Mouse (Mus musculus): ENCODE results near the gene Srebf2.

Srebf2 gene

DNA sequence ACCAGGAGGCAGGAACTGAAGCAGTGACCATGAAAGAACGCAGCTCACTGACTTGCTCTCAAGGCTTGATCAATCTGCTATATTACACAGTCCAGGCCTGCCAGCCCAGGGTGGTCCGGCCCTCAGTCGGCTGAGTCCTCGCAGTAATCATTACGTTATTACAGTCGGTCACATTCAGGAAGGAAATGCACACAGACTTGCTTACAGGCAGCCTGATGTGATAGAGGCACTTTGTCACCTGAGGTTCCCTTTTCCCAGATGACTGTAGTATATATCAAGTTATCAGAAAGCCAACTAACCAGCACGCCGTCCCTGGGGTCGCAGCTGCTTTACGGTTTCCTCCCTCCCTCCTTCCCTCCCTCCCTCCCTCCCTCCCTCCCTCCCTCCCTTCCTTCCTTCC is 9.9 kb downstream of the Srebf2 start:
- DNase-seq (ENCODE audit: extremely low spot score): no peak

DNA sequence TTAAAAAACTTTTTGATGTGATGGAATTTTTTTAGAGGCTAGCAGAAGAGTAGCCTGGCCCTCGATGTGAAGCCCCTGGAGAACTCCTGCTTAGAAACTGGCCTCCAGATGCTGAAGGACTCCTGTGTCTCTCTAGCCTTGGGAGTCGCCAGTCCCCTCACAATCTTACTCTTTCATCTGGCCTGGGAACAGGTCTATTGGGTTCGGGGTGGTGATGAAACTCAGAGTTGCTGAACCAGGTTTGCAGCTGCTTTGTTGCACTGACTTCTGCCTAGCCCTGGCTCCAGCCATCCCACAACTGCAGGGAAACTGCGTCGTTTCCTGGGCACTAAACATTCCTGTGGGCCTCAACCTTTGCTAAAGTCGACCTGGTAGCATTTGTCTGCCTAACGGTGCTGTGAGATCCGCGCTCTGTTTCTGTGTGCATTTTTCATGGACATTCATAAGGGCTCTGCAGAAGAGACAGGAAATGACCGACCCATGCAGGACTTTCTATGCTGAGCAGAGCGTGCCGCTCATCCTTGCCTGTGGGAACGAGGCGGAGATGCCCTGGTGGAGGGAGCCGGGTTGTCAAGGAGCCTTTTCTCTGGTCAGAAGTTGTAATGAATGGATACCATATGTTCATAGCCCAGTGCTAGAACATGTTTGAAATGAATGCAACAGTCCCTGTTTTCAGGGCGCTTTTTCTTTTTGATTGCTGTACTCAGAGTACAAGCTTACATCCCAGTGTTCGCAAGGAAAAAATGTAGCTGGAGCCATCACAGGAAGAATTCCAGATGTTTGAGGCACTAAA is 11.5 kb downstream of the Srebf2 start:
- DNase-seq (ENCODE audit: extremely low spot score): no peak

DNA sequence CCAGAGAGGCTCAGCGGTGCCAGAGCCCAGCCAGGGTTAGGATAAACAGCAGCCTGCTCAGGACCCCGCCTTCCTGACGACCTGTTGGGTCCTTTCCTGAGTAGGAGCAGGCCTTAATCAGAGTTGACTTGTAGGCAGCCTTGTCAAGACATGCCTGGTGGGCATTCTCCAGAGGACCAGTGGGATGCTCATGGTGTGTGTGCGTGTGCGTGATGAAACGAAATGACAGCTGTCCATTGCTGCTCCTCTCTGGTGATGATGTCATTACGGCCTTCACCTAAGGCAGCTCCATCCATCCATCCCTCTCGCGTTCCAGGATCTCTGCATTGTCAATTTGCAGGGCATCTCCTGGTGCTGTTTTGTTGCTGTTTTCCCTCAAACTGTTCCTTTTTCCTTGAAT is 12.5 kb downstream of the Srebf2 start:
- no peak for DNase-seq (ENCODE audit: extremely low spot score)

DNA sequence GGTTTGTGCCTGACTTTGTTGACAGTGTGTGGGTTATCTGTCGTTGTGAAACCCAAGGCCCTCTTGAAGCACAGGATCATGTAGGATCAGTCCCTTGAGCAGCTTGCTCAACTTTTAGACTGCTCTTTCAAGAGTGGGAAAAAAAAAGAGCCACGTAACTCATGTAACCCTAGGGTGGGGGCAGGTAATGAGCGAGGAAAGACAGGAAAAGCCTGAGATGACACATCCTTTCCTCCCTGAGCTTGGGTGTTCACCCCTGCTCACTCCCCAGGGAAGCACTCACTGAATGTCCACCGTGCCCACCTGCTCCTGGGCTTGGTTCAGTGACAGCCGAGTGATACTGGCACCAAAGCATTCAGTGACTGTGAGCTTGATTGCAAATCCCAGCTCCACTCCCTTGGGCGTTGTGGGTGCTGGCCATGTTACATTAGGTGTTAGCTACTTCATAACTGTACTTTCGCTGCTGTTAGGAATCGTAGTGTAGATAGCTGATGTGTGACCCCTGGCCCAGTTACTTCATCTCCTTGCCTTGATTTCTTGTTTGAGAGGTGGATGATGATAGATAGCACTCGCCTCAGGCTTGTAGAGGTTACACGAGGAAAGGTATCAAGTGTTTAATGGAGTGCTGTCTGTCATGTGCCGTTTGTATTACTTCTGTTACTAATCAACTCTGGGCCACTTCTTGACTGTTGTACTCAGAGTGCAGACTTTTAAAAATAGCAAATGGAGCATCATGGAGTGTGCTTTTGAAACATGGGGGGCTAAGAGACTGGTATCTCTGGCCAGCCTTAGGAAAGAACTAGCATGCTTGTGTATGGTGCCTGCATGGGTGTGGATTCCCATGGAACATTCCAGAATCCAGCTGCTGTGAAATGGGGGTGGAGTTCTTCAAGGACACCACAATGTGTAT is 14.0 kb downstream of the Srebf2 start:
- no peak for DNase-seq (ENCODE audit: extremely low spot score)

DNA sequence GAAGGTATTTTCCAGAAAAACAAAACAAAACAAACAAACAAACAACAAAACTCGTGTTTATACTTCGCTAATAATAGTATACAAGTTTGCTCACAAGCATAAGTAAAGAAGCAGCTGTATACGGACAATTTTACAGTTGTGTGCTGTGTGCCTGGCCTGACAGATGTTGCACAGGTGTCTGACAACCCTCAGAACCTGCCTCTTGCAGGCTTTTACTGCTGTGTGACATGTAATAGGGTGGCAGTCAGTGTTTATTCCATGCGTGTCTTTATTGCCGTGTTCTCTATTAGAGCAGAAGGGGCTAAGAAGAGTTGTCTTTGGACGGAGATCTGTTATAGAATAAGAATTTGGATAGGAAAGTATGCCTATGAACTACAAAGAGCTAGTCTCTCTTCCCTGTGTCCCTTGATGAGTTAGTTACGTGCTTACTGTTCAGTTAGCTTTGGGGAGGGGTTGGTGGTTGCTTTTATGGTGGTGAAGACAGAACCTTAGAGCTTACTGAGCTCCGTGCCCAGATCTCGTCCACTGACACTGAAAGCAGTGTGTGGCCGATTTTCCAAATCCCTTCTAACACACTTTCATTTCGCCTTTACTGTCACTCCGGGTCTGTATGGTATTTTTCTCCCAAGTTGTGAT is 15.1 kb downstream of the Srebf2 start:
- no peak for DNase-seq (ENCODE audit: extremely low spot score)

DNA sequence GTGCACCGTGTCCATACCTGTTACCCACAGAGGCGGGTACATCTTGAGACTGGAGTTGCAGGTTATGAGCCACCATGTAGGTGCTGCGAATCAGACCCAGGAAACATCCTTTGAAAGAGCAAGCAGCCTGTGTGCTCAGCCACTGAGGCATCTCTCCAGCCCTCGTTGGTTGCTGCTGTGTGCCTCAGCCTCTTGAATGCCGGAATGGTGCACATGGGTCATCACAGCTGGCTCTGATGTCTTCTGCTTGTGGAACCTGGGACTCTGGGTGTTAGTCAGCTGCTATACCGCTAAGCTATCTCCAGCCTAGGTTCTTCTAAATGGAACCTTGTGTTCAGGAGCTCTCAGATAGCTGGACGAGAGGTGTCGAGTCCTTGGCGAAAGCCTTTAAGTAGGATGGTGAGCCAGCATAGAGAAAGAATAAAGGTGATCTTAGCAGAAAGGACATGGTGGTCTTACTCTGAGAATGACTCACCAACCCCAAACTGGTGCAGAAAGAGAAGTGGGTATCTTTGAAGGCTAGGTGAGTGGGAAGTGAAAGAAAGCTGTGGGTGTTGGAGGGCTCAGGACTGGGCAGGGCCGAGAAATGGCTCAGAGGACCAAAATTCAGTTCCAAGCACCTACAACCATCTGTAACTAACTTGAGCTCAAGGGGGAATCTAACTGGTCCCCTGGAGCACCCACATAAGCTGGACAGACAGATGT is 16.5 kb downstream of the Srebf2 start:
- no peak for DNase-seq (ENCODE audit: extremely low spot score)

DNA sequence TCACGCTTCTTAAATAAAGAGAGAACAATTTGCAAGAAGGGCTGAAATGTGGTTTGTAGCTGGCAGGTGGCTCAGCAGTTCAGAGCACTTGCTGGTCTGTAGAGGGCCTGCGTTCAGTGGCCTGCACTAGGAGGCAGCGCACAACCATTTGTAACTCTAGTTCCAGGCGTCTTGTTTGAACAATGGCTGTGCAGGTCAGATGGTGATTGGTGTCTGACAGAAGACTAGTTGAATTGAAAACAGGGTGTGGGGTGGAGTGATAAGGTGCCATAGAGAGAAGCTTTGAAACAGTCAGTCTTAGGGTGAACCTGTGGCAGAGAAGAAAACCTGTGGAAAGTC is 17.0 kb downstream of the Srebf2 start:
- DNase-seq (ENCODE audit: extremely low spot score): no peak

DNA sequence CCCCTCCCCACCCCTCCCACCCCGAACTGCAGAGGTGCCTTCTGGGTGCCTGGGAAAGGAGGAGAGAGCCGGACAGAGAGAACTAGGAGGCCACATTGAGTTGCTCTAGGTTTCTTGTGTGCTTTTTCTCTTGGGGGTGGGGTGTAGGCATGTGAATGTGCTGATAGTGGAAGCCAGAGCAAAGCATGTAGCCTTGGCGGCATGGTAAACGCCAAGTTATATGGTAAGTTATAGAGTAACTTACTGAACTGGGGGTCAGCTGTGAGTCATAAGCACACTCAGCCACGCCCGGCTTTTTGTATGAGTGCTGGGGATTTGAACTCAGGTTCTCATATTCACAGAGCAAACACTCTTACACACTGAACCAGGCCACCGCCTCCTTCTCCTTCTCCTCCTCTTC is 17.5 kb downstream of the Srebf2 start:
- DNase-seq (ENCODE audit: extremely low spot score): no peak

DNA sequence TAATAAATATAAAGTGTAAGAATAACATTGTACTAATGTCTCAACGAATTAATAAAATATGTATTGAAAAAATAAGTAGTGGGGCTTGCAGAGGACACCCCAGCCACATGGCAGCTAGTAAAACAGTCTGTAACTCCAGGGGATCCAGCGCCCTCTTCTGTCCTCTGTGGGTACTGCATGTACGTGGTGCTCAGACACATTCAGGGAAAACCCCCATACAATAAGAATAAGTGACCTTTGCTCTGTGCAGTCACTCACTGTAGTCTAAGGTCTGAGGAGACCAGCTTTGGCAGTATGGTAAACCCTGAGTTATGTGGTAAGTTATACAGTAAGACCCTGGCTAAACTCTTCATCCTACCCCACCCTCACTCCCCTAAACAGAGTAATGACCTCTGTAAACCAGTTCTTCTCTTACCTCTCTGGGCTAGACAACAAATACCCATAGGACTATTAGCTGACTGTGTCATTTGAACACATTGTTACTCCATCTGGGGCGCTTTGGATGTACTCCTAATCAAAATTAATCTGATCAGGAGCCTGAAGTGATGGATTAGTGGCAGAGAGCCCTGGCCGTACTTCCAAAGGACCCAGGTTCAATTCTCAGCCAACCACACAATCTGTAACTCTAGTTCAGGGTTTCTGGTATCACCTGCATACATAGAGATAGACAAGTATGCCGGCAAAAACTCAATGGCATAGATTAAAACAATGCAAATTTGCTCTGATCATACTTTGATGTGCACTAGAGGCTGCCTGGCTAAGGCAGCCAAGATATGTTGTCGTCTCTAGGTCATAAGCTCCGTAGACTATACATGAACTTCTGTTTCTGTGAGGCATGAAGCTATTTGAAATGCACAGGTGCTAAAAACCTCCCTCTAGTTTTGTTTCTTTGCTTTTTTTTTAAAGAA is 18.6 kb downstream of the Srebf2 start:
- peak; percentile 74 for DNase-seq (ENCODE audit: extremely low spot score)

DNA sequence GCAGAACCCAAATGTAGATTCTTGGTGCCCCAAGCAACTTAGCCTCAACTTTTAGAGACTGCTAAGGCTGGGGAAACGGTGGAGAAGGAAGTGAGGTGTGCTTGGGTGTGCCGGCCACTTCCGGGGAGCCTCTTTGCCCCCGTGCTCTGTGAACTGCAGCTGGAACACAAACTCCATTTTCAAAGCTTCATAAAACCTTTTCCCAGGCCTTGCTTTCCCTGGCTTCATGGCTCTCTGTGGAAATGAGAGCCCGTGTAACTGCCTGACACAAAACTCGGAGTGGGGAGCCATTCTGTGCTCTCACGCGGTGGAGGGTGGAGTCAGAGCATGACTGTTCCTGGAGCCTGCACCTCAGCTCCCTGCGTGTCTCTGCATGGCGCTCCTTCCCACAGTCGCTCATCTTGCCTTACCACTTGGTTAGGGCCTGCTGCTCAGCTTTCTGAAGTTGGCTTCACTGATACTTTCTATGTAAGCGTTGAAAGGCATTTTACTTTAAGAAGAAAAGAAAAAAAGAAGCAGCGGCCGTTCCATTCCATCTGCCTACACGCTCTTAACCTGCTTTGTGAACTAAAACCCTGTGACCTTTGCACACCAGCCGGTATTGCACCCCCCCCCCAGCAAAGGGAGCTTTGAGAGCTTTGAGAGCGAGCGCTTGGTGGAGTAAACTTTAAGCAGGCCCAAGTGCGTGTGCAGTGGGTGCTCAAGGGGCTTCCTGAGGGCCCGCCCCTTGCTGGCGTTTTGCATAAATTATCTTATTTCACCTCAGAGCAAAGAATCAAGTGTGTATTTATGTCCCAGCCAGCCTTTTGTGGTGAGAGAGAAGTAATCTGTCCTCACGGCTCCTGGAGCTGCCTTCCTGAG is 19.5 kb downstream of the Srebf2 start:
- no peak for DNase-seq (ENCODE audit: extremely low spot score)

DNA sequence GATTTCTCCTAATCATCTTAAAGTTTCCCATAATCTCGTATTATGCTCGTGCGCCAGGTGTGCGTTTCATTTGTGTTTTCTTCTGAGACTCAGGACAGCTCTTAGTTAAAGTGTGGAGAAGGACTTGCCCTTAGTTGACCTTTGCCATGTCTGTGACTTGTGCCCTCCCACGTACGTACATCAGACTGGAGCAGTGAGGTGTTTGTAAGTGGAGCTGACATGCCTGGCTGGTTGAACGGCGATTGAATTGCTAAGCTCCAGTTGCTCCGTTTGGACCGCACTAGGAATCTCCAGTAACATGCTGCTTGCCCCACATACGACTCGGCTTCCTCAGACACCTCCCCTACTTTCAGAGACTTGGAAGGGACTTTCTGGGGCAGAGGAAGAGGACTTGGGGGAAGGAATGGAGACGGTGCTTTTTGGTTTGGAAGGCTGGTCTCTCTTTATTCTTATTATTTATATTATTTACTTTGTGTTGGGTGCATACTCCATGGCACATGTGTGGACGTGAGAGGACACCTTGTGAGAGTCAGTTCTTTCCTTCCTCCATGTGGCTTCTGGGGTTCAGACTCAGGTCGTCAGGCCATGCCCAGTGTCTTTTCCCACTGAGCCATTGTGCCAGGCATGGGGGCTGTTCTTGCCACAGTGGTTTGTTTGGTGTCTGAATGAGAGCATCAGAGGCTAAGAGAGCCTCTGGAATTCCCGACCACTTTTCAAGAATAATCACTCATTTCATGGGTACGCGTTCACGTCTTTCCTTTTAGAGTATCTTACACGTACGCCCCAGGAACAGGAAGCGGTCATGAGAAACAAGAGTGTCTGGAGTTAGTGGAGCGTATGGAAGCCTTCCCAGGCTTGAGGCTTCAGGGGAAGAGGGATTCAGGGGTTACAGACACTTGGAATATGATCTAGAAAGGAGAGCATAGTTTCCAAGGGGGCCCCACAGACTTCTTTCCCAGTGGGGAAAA is 20.5 kb downstream of the Srebf2 start:
- peak; percentile 32 for DNase-seq (ENCODE audit: extremely low spot score)

DNA sequence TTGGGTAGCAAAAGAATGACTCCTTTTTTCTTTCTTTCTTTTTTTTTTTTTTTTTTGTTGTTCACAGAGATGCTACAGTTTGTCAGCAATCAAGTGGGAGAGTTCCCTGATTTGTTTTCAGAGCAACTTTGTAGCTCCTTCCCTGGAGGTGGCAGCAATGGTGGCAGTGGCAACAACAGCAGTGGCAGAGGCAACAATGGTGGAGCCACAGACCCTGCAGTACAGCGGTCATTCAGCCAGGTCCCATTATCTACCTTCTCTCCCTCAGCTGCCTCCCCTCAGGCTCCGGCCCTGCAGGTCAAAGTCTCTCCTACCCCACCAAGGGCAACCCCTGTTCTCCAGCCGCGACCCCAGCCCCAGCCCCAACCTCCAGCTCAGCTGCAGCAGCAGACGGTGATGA is 22.7 kb downstream of the Srebf2 start:
- no peak for DNase-seq (ENCODE audit: extremely low spot score)

DNA sequence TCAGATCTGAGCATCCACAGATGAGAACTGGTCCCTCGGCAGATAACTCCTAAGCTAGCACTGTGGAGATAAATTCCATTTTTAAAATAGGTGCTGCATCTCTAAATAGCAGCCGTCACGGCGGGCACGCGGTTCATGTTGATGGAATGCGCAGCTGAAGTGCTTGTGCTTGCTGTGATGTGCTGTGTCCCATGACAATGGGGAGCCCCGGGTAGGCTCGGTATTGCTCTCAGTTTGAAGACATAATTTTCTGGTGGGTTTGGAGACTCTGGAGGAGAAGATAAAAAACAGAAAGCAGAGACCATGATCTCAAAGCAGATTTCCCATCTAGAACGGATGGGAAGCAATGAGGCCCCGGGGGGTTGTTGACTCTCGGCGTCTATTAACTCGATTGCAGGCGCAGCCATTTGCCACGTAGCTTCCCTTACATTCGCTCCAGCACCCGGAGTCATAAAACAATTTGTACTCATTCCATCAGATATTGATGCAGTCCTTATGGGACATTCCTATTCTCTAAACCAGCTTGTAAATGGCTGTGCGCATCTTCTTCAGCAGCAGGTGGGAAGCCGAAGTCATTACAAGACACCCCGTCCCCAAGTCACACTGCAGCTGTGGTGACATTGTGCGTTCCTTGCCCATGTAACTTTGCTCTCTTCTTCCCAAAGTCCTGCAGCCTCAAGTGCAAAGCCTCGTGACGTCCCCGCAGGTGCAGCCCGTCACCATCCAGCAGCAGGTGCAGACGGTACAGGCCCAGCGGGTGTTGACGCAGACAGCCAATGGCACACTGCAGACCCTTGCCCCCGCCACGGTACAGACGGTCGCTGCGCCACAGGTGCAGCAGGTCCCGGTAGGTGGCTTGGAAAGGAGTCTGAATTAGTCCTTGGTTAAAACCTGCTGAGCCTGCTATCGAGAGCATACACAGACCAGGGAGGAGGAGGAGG is 23.7 kb downstream of the Srebf2 start:
- DNase-seq (ENCODE audit: extremely low spot score): no peak

DNA sequence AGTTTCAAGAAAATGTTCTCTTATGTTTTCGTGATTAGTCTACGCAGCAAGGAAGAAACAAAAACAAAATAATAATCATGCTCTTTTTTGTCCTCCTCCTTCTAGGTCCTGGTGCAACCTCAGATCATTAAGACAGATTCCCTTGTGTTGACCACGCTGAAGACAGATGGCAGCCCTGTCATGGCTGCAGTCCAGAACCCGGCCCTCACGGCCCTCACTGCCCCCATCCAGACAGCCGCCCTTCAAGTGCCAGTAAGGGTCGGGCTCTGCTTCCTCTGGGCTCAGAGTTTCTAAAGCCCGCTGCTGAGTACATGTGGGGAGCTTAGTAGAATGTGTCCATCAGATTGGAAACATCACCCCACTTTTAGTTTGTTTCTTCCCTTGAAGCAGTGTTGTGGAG is 25.7 kb downstream of the Srebf2 start:
- no peak for DNase-seq (ENCODE audit: extremely low spot score)

DNA sequence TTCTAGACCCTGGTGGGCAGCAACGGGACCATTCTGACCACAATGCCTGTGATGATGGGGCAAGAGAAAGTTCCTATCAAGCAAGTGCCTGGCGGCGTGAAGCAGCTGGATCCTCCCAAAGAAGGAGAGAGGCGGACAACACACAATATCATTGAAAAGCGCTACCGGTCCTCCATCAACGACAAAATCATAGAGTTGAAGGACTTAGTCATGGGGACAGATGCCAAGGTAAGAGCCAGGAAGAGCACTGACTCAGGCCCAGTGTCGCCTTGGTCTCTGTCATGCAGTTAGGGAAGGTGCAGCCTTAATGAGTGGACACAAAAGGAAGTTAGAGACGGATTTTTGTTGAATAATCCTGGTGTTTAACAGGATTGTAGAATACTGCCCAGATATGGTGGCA is 28.1 kb downstream of the Srebf2 start:
- no peak for DNase-seq (ENCODE audit: extremely low spot score)

DNA sequence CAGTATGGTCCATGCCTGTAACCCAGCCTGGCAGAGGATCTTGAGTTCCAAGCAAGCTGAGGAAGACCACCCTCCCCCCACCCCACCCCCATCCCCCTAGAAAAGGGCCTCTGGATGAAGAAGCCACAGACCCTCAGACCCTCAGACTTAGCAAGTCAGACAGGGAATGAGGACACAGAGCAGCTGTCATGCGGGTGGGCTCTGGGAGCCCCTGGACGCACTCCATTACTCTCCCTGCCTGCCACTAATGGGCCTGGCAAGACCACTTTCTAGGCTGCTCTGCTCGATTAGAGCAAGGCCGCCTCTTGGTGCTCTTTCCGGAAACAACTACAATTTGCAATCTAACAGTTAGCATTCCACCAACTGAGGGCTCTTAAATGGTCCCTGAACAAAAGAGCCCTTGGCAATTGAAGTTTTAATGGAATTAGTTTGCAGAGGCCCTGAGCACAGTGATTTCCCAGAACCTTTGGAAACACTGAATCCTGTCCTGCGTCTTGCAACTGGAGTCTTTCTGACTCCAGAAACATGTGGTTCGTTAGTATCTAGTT is 30.8 kb downstream of the Srebf2 start:
- DNase-seq (ENCODE audit: extremely low spot score): no peak

DNA sequence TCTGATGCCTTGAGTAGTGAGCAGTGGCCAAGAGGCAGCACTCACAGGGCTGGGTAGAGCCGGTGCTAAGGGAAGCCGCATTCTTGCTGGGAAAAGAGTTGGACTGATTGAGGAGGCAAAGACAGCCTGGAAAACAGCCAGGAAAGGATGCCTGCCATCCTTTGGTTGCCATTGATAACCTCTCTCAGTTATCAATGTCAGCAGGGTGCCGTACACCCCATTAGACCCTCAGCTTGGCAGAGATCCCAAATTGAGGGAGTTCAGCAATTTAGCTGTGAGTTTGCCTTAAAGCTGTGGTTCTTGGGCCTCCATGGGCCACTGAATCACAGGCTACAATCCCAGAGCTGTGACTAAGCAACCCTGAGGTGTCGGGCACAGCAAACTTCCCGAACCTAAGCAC is 34.1 kb downstream of the Srebf2 start:
- no peak for DNase-seq (ENCODE audit: extremely low spot score)
